Mouse (Mus musculus) erythroid progenitor cell, adult 5-6 weeks (primary cell): ENCODE measurements around the gene Mpeg1. TPM values are rescaled to one million over a fixed set of nuclear protein-coding genes. Genes with fewer than 3 reads are reported as not detected.

ENCODE experiments used
- total RNA-seq, 2 experiments: library from RNA; stranded (forward) in 1 of 2; stranded (reverse) in 1 of 2; fragments of 150-400 nt in 1 of 2; fragments of 186-747, 209-891 nt in 1 of 2; gene quantifications; 2 replicates each; pipeline versions ENCODE4 v1.2.3 to v1.2.4; 2015 to 2017; ENCODE audit warnings: low replicate concordance in 2 of 2

Mpeg1 gene
- total RNA-seq, 2 experiments from 2014 or later = 23.0 to 61.6 TPM

Other genes with a start within 250 kb of the Mpeg1 start
- not detected in 2 replicates for gene Olfr1432, start 228.2 kb upstream of the Mpeg1 start, total RNA-seq (2015; ENCODE audit: low replicate concordance)
- not detected in 2 replicates for gene Olfr1432, start 228.2 kb upstream of the Mpeg1 start, total RNA-seq (2017; ENCODE audit: low replicate concordance)
- gene Olfr262, start 219.1 kb upstream of the Mpeg1 start, total RNA-seq (2015; ENCODE audit: low replicate concordance) = not detected in 2 replicates
- not detected in 2 replicates for gene Olfr262, start 219.1 kb upstream of the Mpeg1 start, total RNA-seq (2017; ENCODE audit: low replicate concordance)
- gene Olfr235, start 199.7 kb upstream of the Mpeg1 start, total RNA-seq (2015; ENCODE audit: low replicate concordance) = not detected in 2 replicates
- gene Olfr235, start 199.7 kb upstream of the Mpeg1 start, total RNA-seq (2017; ENCODE audit: low replicate concordance) = not detected in 2 replicates
- gene Olfr1434, start 180.9 kb upstream of the Mpeg1 start, total RNA-seq (2015; ENCODE audit: low replicate concordance) = not detected in 2 replicates
- not detected in 2 replicates for gene Olfr1434, start 180.9 kb upstream of the Mpeg1 start, total RNA-seq (2017; ENCODE audit: low replicate concordance)
- gene Olfr1436, start 161.6 kb upstream of the Mpeg1 start, total RNA-seq (2015; ENCODE audit: low replicate concordance) = not detected in 2 replicates
- gene Olfr1436, start 161.6 kb upstream of the Mpeg1 start, total RNA-seq (2017; ENCODE audit: low replicate concordance) = not detected in 2 replicates
- gene Olfr1437, start 135.7 kb upstream of the Mpeg1 start, total RNA-seq (2015; ENCODE audit: low replicate concordance) = not detected in 2 replicates
- gene Olfr1437, start 135.7 kb upstream of the Mpeg1 start, total RNA-seq (2017; ENCODE audit: low replicate concordance) = not detected in 2 replicates
- gene Olfr1438-ps1, start 124.9 kb upstream of the Mpeg1 start, total RNA-seq (2015; ENCODE audit: low replicate concordance) = not detected in 2 replicates
- not detected in 2 replicates for gene Olfr1438-ps1, start 124.9 kb upstream of the Mpeg1 start, total RNA-seq (2017; ENCODE audit: low replicate concordance)
- not detected in 2 replicates for gene Olfr1440, start 73.5 kb upstream of the Mpeg1 start, total RNA-seq (2015; ENCODE audit: low replicate concordance)
- gene Olfr1440, start 73.5 kb upstream of the Mpeg1 start, total RNA-seq (2017; ENCODE audit: low replicate concordance) = not detected in 2 replicates
- gene Olfr1441, start 43.3 kb upstream of the Mpeg1 start, total RNA-seq (2015; ENCODE audit: low replicate concordance) = not detected in 2 replicates
- not detected in 2 replicates for gene Olfr1441, start 43.3 kb upstream of the Mpeg1 start, total RNA-seq (2017; ENCODE audit: low replicate concordance)
- not detected in 2 replicates for gene Pfpl, start 32.9 kb upstream of the Mpeg1 start, total RNA-seq (2015; ENCODE audit: low replicate concordance)
- gene Pfpl, start 32.9 kb upstream of the Mpeg1 start, total RNA-seq (2017; ENCODE audit: low replicate concordance) = not detected in 2 replicates
- gene Dtx4, start 40.7 kb downstream of the Mpeg1 start, total RNA-seq (2015; ENCODE audit: low replicate concordance) = 5.8 and 7.1 TPM in 2 replicates
- gene Dtx4, start 40.7 kb downstream of the Mpeg1 start, total RNA-seq (2017; ENCODE audit: low replicate concordance) = 1.2 and 2.6 TPM in 2 replicates
- 154 and 179 TPM in 2 replicates for gene Fam111a, start 85.0 kb downstream of the Mpeg1 start, total RNA-seq (2015; ENCODE audit: low replicate concordance)
- 182 and 186 TPM in 2 replicates for gene Fam111a, start 85.0 kb downstream of the Mpeg1 start, total RNA-seq (2017; ENCODE audit: low replicate concordance)
- not detected in 2 replicates for gene Gm4952, start 139.2 kb downstream of the Mpeg1 start, total RNA-seq (2015; ENCODE audit: low replicate concordance)
- gene Gm4952, start 139.2 kb downstream of the Mpeg1 start, total RNA-seq (2017; ENCODE audit: low replicate concordance) = not detected in 2 replicates
- not detected in 2 replicates for gene Glyat, start 172.5 kb downstream of the Mpeg1 start, total RNA-seq (2015; ENCODE audit: low replicate concordance)
- 5.3 TPM in 1 of 2 replicates, not detected in the other for gene Glyat, start 172.5 kb downstream of the Mpeg1 start, total RNA-seq (2017; ENCODE audit: low replicate concordance)
- gene Olfr1442, start 209.7 kb downstream of the Mpeg1 start, total RNA-seq (2015; ENCODE audit: low replicate concordance) = not detected in 2 replicates
- 0.23 TPM in 1 of 2 replicates, not detected in the other for gene Olfr1442, start 209.7 kb downstream of the Mpeg1 start, total RNA-seq (2017; ENCODE audit: low replicate concordance)
- not detected in 2 replicates for gene Olfr1443, start 217.3 kb downstream of the Mpeg1 start, total RNA-seq (2015; ENCODE audit: low replicate concordance)
- not detected in 2 replicates for gene Olfr1443, start 217.3 kb downstream of the Mpeg1 start, total RNA-seq (2017; ENCODE audit: low replicate concordance)
- not detected in 2 replicates for gene Keg1, start 235.0 kb downstream of the Mpeg1 start, total RNA-seq (2015; ENCODE audit: low replicate concordance)
- gene Keg1, start 235.0 kb downstream of the Mpeg1 start, total RNA-seq (2017; ENCODE audit: low replicate concordance) = not detected in 2 replicates